Mouse (Mus musculus) stomach, postnatal 0 days (tissue): ENCODE measurements around the gene Clic4. TPM values are rescaled to one million over a fixed set of nuclear protein-coding genes. Genes with fewer than 3 reads are reported as not detected.

ENCODE experiments used
- ATAC-seq: fragments of 200-750 bp; cut with Nextera tagmentation; 2 replicates; pipeline ENCODE4 v1.8.0; 2017; ENCODE audit not compliant: low FRiP score, low TSS enrichment
- DNase-seq: peaks from one replicate; pipeline ENCODE4 v3.0.0-alpha.2; 2016; ENCODE audit warnings: low spot score
- H3K27ac ChIP-seq: fragments of 300-500 bp; sonication (generic); replicated peaks from 2 replicates; pipeline ENCODE4 v1.5.1; 2014; ENCODE audit warnings: mild to moderate bottlenecking, control low read depth
- H3K27me3 ChIP-seq: fragments of 300-500 bp; sonication (generic); 2 replicates; pipeline ENCODE4 v1.6.1; 2014; ENCODE audit warnings: low read length; ENCODE audit not compliant: control insufficient read depth, insufficient read depth
- H3K36me3 ChIP-seq: fragments of 300-500 bp; sonication (generic); 2 replicates; pipeline ENCODE4 v1.6.1; 2014; ENCODE audit warnings: low read length, mixed read lengths; ENCODE audit not compliant: control insufficient read depth, insufficient read depth
- H3K4me1 ChIP-seq: fragments of 300-500 bp; sonication (generic); replicated peaks from 2 replicates; pipeline ENCODE4 v1.6.1; 2014; ENCODE audit warnings: antibody characterized with exemption; ENCODE audit not compliant: control insufficient read depth, insufficient read depth
- H3K4me2 ChIP-seq: fragments of 300-500 bp; sonication (generic); replicated peaks from 2 replicates; pipeline ENCODE4 v1.6.1; 2014; ENCODE audit warnings: low read depth, mild to moderate bottlenecking, control low read depth, moderate library complexity
- H3K4me3 ChIP-seq: fragments of 300-500 bp; sonication (generic); 2 replicates; pipeline ENCODE4 v1.5.1; 2014; ENCODE audit warnings: low read depth, low read length, control low read depth
- H3K9ac ChIP-seq: fragments of 300-500 bp; sonication (generic); 2 replicates; pipeline ENCODE4 v1.6.1; 2014; ENCODE audit warnings: mild to moderate bottlenecking, low read length, control low read depth, mixed read lengths
- H3K9me3 ChIP-seq: fragments of 300-500 bp; sonication (generic); 2 replicates; pipeline ENCODE4 v1.6.1; 2016; ENCODE audit warnings: low read length; ENCODE audit not compliant: control insufficient read depth
- CTCF ChIP-seq: IDR thresholded peaks from 2 replicates; pipeline ENCODE4 v1.5.1; 2016; ENCODE audit warnings: antibody characterized with exemption, low read depth, mild to moderate bottlenecking, moderate library complexity
- EP300 ChIP-seq: optimal IDR thresholded peaks from 2 replicates; pipeline ENCODE3; 2016; ENCODE audit warnings: antibody characterized with exemption
- WGBS: fragments of 180-500 bp; shearing (Covaris S2); extraction: QIAGEN DNeasy Blood & Tissue Kit; methylation state at CpG from one replicate; pipeline ENCODE4 v1.1.7; 2014; 5-methylcytosine and 5-hydroxymethylcytosine counted together
- polyA plus RNA-seq: library from polyadenylated mRNA; unstranded; fragments of >200 nt; fragmentation: Nextera tagmentation; extraction: Ambion mirVana; gene quantifications from 2 replicates; pipeline ENCODE4 v1.2.1, GENCODE M21; 2015

Clic4 gene
- polyA plus RNA-seq, 1 experiment from 2014 or later, result 73.6 TPM

- Histone ChIP-seq H3K4me2 (peak overlapping the region; percentile 23), H3K27ac (peak overlapping the region; percentile 56), H3K9me3 (no peaks in the 10 kb centered on the region), H3K36me3 (no peaks in the 10 kb centered on the region; the same call in 1 of the 2 replicates), H3K4me1 (no peaks in the 10 kb centered on the region; the same call in 1 of the 2 replicates), H3K4me3 (no peak overlapping the region), H3K9ac (no peak overlapping the region), H3K27me3 (no peaks in the 10 kb centered on the region)
- no peak for DNase-seq
- WGBS, result 38% methylated on average over 17 of the region's 17 CpGs
- no peak for TF ChIP-seq EP300
- TF ChIP-seq CTCF, result no peak
- ATAC-seq, result peak; percentile 28
Measured at GRCm38 (mm10) chr4:135313111-135313691, 40.6 kb upstream of the Clic4 start.

- Histone ChIP-seq H3K4me3 (no peak overlapping the region), H3K9ac (no peak overlapping the region; the same call in 1 of the 2 replicates), H3K27ac (peak overlapping the region; percentile 56), H3K4me2 (no peak overlapping the region), H3K36me3 (no peaks in the 10 kb centered on the region; the same call in 1 of the 2 replicates), H3K4me1 (no peaks in the 10 kb centered on the region; the same call in none of the 2 replicates), H3K9me3 (no peaks in the 10 kb centered on the region), H3K27me3 (no peaks in the 10 kb centered on the region)
- no peak for TF ChIP-seq EP300
- TF ChIP-seq CTCF, result no peak
- no peak for DNase-seq
- 23% methylated on average over 4 of the region's 4 CpGs for WGBS
- ATAC-seq, result peak; percentile 53; the same call in 1 of the 2 replicates
Measured at GRCm38 (mm10) chr4:135312706-135313105, 40.1 kb upstream of the Clic4 start.

- DNase-seq (no peak), ATAC-seq (no peak)
- Histone ChIP-seq H3K36me3 (no peaks in the 10 kb centered on the region; the same call in 1 of the 2 replicates), H3K4me1 (no peaks in the 10 kb centered on the region; the same call in none of the 2 replicates), H3K9me3 (no peaks in the 10 kb centered on the region), H3K9ac (no peak overlapping the region), H3K4me3 (no peak overlapping the region), H3K27me3 (no peaks in the 10 kb centered on the region), H3K27ac (no peak overlapping the region), H3K4me2 (no peak overlapping the region)
- TF ChIP-seq CTCF (no peak), EP300 (no peak)
- WGBS, result 71% methylated on average over 8 of the region's 8 CpGs
Measured at GRCm38 (mm10) chr4:135310371-135310770, 37.8 kb upstream of the Clic4 start.

- no peak overlapping the region for H3K4me2 ChIP-seq
- H3K9me3 ChIP-seq, result no peaks in the 10 kb centered on the region
- no peaks in the 10 kb centered on the region for H3K36me3 ChIP-seq
- DNase-seq (no peak), ATAC-seq (no peak)
- no peak for TF ChIP-seq EP300
- TF ChIP-seq CTCF, result no peak
- no peak overlapping the region for H3K27ac ChIP-seq
- no peaks in the 10 kb centered on the region for H3K27me3 ChIP-seq
- H3K9ac ChIP-seq, result no peak overlapping the region
- 57% methylated on average over 5 of the region's 5 CpGs for WGBS
- H3K4me1 ChIP-seq, result no peaks in the 10 kb centered on the region; the same call in none of the 2 replicates
- H3K4me3 ChIP-seq, result no peak overlapping the region
Measured at GRCm38 (mm10) chr4:135309726-135310125, 37.1 kb upstream of the Clic4 start.

GRCm38 (mm10) chr4:135309112-135309659, 36.6 kb upstream of the Clic4 start:
- H3K4me1 ChIP-seq, result no peaks in the 10 kb centered on the region; the same call in none of the 2 replicates
- H3K4me2 ChIP-seq, result no peak overlapping the region
- no peaks in the 10 kb centered on the region for H3K9me3 ChIP-seq
- ATAC-seq (no peak), DNase-seq (no peak)
- TF ChIP-seq EP300 (no peak), CTCF (no peak)
- H3K27me3 ChIP-seq, result no peaks in the 10 kb centered on the region
- WGBS, result 66% methylated on average over 9 of the region's 9 CpGs
- H3K27ac ChIP-seq, result no peak overlapping the region
- H3K36me3 ChIP-seq, result no peaks in the 10 kb centered on the region
- no peak overlapping the region for H3K4me3 ChIP-seq
- no peak overlapping the region for H3K9ac ChIP-seq

- TF ChIP-seq EP300 (no peak), CTCF (no peak)
- 34% methylated on average over 17 of the region's 17 CpGs for WGBS
- H3K9ac ChIP-seq, result no peak overlapping the region
- no peaks in the 10 kb centered on the region for H3K27me3 ChIP-seq
- no peaks in the 10 kb centered on the region for H3K36me3 ChIP-seq
- no peaks in the 10 kb centered on the region for H3K9me3 ChIP-seq
- H3K27ac ChIP-seq, result 0 out of 2 replicates have a peak overlapping the region, but pooled peaks have one; percentile 0
- H3K4me2 ChIP-seq, result no peak overlapping the region
- DNase-seq (peak; percentile 68), ATAC-seq (peak; percentile 78)
- H3K4me1 ChIP-seq, result no peaks in the 10 kb centered on the region; the same call in 1 of the 2 replicates
- no peak overlapping the region for H3K4me3 ChIP-seq
Measured at GRCm38 (mm10) chr4:135306971-135307632, 34.5 kb upstream of the Clic4 start.
